Mouse (Mus musculus) left cerebral cortex, postnatal 25 days (tissue): ENCODE measurements around the gene Stk39. TPM values are rescaled to one million over a fixed set of nuclear protein-coding genes. Genes with fewer than 3 reads are reported as not detected.

Experiments
- DNase-seq, 2 experiments: peaks; one replicate each; pipeline ENCODE4 v3.0.0; 2022; ENCODE audit warnings: low spot score in 2 of 2, mixed read lengths in 1 of 2
- intact Hi-C: fragments of 180-260 bp; cut with DNase I; formaldehyde crosslinking; loops from one replicate; pipeline ENCODE4 v1.15.1; 2025
- total RNA-seq, 2 experiments: library from RNA; stranded (reverse); gene quantifications; 2 replicates each; pipeline ENCODE4 v1.2.3; 2021

The Stk39 gene
- total RNA-seq, 2 experiments from 2014 or later = 67.1 to 72.0 TPM

DNA sequence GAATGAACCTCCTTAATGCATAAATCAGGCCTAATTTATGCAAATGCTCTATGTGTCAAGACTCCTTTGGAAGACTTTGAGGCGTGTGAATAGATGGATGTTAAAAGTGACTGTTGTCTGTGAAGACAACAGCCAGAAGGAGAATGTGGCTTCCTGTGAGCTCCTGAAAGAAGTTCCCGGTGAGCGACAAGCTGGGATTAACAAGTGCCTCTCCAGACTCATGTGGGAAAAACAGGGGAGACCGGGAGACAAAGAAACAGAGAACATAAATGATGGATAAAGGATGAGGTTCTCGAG is 105.2 kb downstream of the Stk39 start:
- intact Hi-C loops = loop anchor here (2.0 to 10.0 kb wide), 2 partner anchors 104 to 198 kb away; no protein-coding TSS in a partner anchor
- no peak for DNase-seq

DNA sequence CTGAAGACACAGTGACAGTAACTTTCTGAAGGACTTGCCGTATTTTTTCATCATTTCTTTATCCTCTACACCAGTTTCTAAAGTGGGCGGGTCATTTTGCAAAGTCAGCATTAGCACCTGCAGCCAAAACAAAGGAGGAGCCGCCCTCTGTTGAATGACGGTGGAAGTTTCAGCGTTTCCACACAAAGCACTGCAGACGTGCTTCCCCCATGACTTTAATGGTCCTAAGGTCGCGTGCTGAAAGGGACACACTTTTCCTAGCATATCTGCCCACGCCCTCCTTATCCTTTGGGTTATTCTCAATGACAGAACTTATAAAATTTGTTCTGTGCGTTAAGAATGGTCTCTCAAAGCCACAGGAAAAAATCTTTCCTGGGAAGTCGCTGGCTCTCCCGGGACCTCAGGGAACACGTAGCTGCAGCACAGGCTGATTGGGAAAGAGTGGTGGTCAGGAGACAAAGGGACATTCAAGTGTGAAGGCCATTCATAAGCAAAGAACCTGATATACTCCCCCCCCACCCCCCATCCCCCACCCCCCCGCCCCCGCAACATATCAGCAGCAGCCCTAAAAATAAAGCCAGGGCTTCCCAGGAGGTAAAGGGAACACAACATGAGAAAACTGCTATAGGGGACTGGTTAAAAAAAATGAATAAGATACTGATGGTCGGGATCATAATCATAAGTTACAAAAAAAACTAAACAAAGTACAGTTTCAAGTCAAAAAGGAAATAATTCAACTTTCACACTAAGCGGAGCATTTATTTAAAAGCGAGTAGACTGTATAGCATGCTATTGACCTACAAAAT is 105.8 kb downstream of the Stk39 start:
- DNase-seq = no peak
- intact Hi-C loops = loop anchor here (2.0 to 10.0 kb wide), 2 partner anchors 105 to 199 kb away; no protein-coding TSS in a partner anchor

DNA sequence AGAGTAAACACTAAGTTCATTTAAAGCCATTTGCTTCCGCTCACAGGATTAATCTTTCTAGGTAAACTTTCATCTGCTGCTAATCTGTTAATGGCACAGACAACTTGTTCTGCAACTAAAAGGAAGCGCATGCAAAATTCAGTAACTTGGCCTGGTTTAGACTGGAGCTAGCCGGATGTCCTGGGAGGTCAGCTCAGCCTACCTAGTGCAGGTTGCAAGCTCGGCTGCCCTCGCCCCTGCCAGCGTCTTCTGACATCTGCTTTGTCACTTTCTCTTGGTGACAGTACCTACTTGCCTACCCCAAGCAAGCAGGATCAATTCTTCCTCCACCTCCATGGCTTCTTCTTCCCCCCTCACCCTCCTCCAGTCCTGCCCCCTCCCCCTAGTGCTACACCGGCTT is 106.6 kb downstream of the Stk39 start:
- DNase-seq = no peak

DNA sequence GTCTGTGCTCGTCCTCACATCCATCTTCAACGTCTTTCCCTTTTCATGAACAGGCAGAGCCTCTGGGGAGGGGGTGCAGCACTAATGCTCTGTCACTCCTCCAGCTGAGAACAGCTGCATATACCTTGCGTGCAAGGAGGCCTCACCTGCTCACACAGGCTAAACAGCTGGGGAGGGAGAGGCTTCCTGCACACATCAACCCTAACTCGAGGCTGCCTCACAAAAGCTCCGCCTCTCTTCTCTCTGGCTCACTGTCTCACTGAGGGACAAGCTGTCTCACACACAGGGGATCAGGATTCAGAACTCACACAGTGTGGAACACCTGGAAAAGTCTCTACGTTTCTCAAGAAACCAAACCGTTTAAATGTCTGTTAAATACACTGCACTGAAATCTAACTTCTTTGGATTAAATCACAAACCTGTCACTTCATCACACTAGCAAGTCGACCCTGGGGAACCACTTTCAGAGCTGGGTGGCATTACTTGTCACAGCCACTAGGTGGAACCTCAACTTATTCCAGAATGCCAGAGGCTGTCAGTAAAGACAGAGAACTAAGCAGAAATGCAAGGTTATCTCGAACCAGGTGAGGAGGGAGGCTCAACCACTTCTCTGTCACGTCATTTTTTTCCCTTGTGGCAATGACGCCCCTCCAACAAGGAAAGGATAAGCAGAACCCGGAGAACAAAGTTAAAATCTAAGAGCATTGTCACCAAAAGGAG is 107.7 kb downstream of the Stk39 start:
- peak; percentile 64 to 72 for DNase-seq
- intact Hi-C loops = loop anchor here (5.0 to 10.0 kb wide), 2 partner anchors 48 to 200 kb away; no protein-coding TSS in a partner anchor

More for the DNA sequence above, 106.6 kb downstream of the Stk39 start:
- intact Hi-C loops = loop anchor here (10.0 kb wide), 1 partner anchor 199 kb away; no protein-coding TSS in a partner anchor

DNA sequence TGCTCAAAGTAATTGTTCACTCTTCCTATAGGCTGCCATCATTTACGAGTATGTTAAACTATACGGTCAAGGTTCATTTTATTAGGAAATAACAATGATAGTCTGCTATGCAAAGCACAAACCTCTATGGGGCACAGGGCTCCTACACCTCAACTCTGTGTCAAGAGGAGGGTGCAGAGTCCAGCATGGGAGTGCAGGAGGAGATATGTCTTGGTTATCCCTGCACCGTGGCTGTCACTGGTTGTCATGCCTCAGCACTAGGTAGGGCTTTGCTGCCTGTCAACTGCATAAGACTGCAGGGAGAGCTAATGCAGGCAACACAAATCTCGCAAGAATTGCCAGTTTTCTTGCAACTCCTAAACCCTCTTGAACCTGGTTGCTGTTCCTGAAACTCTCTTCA is 108.9 kb downstream of the Stk39 start:
- intact Hi-C loops = loop anchor here (2.0 to 10.0 kb wide), 3 partner anchors 49 to 394 kb away; no protein-coding TSS in a partner anchor
- no peak for DNase-seq

DNA sequence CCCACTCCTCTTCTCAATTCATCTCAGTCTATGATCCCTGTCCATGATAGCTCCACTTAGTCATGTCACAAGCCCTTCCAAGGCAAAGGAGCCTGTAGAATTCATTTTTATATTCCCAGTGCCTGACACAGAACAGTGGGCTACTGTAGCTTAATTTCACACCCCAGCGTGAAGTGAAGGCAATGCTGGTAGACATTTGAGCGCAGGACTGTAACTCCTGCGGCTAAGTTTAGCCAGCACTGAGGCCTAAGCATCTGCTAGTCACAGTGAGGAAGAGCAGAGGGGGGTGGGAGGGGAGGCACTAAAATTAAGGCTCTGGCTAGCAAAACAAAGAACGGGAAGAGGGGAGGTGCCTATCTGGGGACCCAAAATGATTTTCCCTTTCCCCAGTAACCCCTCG is 110.4 kb downstream of the Stk39 start:
- intact Hi-C loops = loop anchor here (2.0 to 10.0 kb wide), 3 partner anchors 51 to 395 kb away; no protein-coding TSS in a partner anchor
- DNase-seq = peak in 1 of 2 experiments; percentile 74

DNA sequence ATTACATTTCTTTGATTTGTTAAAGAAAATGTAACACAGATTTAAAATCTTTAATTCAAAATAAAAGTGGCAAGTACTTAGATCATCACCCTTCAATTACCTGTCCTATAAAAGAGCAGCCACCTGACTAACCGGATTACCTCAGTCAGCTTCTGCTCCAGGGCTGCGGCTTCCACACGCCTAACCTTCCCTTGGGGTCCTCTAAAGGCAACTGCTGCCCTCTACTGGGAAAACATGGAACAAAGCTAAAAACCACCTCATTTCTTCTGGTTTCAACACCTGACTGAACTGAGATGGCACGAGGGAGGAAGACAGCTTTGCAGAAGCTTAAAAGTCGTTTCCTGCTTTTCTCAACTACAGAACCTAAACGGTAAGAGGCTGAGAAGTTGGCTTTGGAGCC is 121.4 kb downstream of the Stk39 start:
- DNase-seq = peak; percentile 76 to 88
- intact Hi-C loops = loop anchor here (2.0 to 10.0 kb wide), 3 partner anchors 786 to 1528 kb away; partner anchors contain the start of gene B3galt1

DNA sequence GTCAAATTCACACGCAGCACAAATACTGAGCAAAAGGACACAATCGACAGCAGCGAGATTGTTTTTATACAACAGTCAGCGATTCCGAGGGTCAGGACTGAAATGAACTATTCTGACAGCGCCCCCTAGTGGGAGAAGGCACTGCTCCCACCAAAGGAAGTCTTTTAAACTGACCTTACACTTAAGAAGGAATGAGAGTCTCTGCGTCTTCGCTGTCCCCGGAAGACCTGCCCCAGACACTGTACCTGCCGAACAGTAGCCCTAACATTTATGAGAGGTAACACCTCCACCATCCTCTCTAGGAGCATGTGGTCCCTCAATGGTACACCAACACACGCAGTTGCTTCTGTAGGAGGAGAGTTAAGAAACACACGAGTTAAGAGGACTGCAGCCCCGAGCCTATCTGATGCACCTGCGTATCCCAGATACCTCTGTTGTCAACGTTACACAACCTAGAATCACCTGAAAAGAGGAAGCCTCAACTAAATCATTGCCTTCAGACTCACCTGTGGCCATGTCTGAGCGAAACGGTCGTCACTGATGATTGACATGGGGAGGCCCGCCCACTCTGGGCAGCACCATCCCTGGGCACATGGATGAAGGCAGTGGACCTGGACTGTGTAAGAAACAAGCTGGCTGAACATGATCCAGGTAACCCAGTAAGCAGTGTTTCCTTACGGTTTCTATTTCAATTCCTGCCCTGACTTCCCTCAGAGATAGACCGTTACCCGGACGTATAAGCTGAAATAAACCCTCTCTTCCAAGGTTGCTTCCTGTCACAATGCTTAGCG is 122.3 kb downstream of the Stk39 start:
- DNase-seq = peak; percentile 82 to 91
- intact Hi-C loops = loop anchor here (2.0 to 10.0 kb wide), 5 partner anchors 127 to 1527 kb away; partner anchors contain the start of gene B3galt1

DNA sequence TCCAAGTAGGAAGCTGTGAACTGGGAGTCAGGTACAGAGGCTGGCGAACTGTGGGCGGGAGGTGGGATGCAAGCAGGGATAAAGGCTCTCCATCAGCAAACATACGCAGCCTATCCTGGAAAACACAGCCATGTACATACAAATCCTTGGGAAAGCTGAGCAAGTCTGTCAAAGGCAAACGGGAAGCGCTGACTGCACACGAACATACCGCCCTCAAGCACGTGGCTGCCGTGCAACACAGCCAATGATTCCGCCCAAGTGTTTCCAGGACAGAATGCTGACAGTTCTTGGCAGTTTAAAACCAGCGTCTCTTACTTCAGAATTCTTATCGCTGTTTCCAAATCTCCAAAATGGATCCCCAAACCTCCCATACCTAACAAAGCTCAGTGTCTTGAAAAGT is 123.1 kb downstream of the Stk39 start:
- intact Hi-C loops = loop anchor here (2.0 kb wide), 2 partner anchors 126 to 1386 kb away; no protein-coding TSS in a partner anchor
- DNase-seq = peak in 1 of 2 experiments; percentile 75

DNA sequence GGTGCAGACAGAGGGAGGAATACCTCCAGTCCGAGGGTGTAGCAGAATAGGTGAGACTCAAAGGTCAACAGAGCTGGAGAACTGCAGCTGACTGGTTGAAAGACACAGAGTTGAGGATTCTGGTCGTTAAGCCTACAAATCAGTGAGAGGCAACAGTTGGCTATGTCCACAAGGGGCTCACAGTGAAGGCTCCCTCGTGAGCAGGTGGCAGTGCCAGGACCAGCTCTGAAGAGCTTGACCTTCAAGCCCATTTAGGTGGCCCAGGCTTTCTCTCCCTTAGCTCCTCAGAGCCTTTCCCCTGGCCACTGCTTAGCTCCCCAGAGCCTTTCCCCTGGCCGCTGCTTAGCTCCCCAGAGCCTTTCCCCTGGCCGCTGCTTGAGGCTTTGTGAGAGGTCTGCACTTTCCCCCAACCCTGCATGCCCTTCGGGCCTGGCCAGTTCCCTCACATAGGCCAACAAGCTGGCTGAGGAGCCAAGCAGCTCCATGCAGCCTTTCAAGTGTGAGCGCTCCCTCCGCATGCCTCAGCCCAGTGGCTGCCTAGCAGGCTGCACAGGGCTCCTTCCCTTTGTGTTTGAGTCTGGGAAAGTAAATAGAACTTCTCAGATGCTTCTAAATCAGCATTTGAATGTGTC is 125.3 kb downstream of the Stk39 start:
- peak in 1 of 2 experiments; percentile 41 for DNase-seq
- intact Hi-C loops = no loop called here

DNA sequence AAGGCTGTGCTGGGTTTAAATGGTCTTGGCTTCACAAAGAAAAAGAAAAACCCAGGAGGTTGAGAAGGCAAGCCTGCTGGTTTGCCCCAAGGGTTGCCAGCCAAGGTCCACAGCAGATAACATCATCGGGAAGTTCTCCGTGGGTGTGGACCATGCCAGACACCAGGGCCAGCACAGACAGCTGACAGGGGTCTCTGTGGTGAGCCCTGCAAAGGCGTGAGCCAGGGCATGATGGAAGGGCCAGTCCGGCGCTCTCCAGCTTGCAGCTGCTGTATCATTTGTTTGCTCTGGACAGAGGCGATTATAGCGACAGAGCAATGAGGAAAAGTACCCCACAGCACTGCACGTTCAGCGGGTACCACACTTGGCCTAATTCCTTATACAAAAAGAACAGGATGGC is 126.8 kb downstream of the Stk39 start:
- intact Hi-C loops = no loop called here
- no peak for DNase-seq

DNA sequence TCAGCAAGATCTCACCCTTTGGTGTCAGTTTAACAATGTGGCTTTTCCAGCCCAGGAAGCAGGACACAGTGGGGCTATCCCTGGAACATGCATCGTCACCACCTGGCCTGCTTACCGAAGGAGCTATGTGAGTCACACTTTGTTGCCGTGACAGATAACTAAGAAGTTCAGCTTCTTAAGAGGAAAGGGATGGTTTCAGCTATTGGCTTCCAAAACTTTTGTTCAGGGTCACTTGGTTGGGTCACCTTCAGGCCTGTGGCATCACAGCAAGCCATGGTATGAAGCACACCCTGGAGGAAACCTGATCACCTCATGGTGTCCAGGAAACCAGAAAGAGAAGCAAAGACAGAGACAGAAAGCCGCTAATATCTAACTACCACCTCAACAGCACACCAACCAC is 128.3 kb downstream of the Stk39 start:
- no peak for DNase-seq

DNA sequence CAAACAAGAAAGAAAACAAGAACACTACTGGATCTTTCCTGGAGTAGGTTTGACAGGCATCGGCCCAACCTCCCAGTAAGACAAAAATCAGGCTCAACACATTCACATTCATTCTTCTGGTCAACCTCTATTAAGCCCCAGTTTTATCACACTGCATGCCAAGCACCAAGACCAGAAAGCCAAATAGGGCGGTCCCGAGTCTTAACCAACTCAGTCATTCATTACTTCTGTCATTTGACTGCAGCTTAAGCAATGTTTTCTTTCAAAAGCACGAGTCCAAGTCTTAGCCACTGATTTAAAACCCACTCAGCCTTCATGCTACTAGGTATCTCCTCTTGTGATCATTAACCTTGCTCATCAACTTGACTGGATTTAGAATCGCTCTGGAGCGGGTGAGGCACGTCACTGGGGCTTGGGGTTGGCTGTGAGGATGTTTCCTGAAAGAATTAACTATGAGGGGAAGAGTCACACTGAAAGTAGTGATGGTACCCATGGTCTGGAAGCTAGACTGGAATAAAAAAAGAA is 129.9 kb downstream of the Stk39 start:
- intact Hi-C loops = no loop called here
- DNase-seq = no peak

More for the DNA sequence above, 128.3 kb downstream of the Stk39 start:
- intact Hi-C loops = no loop called here

DNA sequence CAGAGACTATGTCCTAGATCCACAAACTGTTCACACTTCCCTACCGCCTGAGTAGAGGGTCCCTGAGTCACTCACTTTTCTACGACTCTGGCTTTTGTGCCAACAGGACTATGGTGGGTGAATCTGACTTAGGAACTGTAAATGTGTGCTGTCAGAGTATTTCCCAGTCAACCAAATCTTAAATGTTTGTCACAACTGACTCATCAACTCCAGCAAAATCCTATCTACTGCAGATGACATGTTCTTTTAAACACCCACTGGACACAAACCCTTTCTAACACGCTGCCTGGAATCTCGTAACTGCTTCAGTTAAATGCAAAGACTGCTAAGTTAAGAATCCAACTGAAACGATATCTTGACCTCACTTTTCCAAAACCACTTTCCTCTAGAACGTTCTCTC is 135.2 kb downstream of the Stk39 start:
- intact Hi-C loops = no loop called here

DNA sequence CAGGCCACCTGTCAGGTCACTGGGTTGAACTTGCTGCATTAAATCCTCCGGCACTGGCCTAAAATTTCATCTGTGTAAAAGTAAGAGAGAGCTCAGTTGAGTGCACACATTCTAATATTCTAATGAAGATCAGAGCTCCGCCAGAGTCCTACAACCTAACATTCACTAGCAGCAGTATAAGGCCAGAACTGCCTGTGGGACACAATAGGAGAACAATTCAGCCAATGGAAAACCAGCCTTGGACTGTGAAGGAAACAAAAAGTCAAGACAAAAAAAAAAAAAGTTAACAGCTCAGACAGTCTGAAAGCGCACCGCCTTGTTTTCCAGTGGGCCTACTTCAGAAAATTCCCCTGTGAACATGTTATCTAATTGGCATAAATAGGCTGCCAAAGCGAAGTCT is 137.1 kb downstream of the Stk39 start:
- intact Hi-C loops = no loop called here
- no peak for DNase-seq

More for the DNA sequence above, 135.2 kb downstream of the Stk39 start:
- peak in 1 of 2 experiments; percentile 67 for DNase-seq

DNA sequence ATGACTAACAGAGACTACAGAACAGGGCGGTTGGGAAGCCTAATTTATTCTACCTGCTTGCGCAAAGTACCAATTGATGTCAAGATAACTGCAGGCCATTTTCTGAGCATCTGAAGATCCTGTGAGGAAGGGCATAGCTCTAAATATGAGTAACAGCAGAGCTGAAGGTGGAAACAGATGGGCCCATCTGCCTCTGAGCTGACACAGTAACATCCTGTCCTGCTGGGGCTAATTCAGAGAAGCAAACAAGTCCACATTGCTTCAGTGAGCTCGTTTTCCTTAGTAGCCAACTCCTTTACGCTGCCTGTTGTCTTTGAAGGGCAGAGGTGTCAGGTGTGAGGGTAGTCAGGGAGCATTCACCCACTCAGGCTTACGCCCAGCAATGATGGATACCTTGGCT is 146.8 kb downstream of the Stk39 start:
- DNase-seq = peak in 1 of 2 experiments; percentile 55
- intact Hi-C loops = no loop called here

DNA sequence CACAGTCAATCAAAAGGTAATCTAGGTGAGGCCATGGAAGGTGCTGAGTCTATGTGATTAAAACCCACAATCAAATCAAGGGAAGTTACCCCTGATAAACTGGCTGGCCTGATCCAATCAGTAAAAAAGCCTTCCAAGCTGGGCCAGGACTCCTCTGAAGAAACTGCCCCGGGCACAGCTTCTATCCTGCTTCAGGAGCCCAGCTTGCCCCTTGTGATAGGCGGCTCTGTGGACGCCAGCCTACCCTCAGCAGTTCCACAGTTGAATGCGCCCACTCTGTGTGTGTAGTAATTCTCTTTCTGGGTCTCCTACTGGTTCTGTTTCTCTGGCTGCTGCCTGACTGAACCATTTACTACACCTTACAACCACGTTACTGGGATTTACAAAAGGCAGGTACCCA is 150.8 kb downstream of the Stk39 start:
- intact Hi-C loops = no loop called here

DNA sequence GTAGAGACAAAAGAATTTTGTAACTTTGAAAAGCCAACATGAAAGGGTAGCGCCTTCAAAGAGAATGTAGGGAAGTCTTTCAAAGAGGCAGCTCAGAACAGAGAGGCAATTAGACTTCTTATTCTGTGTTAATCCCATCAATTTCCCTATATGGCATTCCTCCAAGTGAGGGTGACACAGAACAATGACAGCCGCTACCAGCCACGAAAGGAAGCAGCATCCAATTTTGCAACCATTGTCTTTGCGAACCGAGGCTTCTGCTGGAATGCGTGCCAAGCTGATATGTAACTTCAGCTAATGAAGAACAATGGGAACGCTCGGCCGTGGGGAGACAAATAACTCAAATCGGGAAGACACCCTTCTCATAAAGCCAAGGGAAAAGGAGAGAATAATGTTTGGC is 151.4 kb downstream of the Stk39 start:
- DNase-seq = peak; percentile 21 to 32
- intact Hi-C loops = no loop called here

More for the DNA sequence above, 150.8 kb downstream of the Stk39 start:
- DNase-seq = no peak

DNA sequence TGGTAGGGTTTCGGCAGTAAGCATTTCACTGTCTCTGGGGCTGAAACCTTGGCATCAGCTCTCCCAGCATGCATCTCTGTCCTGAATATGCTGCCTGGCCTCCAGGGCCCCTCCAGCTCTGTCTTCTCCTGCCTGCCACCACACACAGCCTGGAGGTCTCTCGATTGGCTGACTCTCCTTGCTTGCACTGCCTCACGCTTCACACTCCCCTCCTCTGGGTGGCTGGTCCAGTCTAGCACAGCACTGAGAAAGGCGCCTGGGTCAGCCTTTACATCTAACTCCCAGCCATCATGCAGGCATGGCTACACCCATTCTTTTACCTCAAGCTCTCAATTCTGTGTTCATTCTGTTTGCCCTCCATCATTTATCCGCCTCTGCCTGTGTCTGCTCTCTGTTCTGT is 153.6 kb downstream of the Stk39 start:
- intact Hi-C loops = no loop called here
- DNase-seq = no peak
